Mouse (Mus musculus) CH12.LX (cell line): ENCODE results near the gene Mroh2a.

Experiments used
- CHD1 ChIP-seq: IDR thresholded peaks from 2 replicates; pipeline ENCODE4 v1.6.1; 2012; ENCODE audit warnings: low read depth, low read length, improper control_type of control experiment, inconsistent platforms
- CTCF ChIP-seq, 2 experiments: IDR thresholded peaks in 1 of 2; conservative IDR thresholded peaks in 1 of 2; 2 replicates each; pipeline ENCODE4 v1.5.1; 2011 to 2012; ENCODE audit warnings: low read depth in 2 of 2, low read length in 2 of 2, improper control_type of control experiment in 1 of 2, inconsistent platforms in 1 of 2, mild to moderate bottlenecking in 1 of 2, moderate library complexity in 1 of 2
- E2F4 ChIP-seq: IDR thresholded peaks from 2 replicates; pipeline ENCODE4 v1.6.1; 2011; ENCODE audit warnings: low read depth, low read length, improper control_type of control experiment; ENCODE audit not compliant: insufficient replicate concordance
- EP300 ChIP-seq: IDR thresholded peaks from 2 replicates; pipeline ENCODE4 v1.6.1; 2011; ENCODE audit warnings: low read length, improper control_type of control experiment
- JUND ChIP-seq: conservative IDR thresholded peaks from 2 replicates; pipeline ENCODE4 v1.6.1; 2011; ENCODE audit warnings: low read depth, low read length, improper control_type of control experiment
- MAX ChIP-seq: IDR thresholded peaks from 2 replicates; pipeline ENCODE4 v1.6.1; 2011; ENCODE audit warnings: low read length, improper control_type of control experiment
- POLR2A ChIP-seq: IDR thresholded peaks from 2 replicates; pipeline ENCODE4 v1.6.1; 2011; ENCODE audit warnings: low read depth, mild to moderate bottlenecking, improper control_type of control experiment, low read length
- POLR2AphosphoS2 ChIP-seq: IDR thresholded peaks from 2 replicates; pipeline ENCODE4 v1.6.1; 2011; ENCODE audit warnings: low read depth, low read length, improper control_type of control experiment
- SMC3 ChIP-seq: IDR thresholded peaks from 2 replicates; pipeline ENCODE4 v1.6.1; 2011; ENCODE audit warnings: low read depth, low read length, improper control_type of control experiment
- TCF12 ChIP-seq: IDR thresholded peaks from 2 replicates; pipeline ENCODE4 v1.6.1; 2014; ENCODE audit warnings: low read depth, mild to moderate bottlenecking, inconsistent platforms, low read length, improper control_type of control experiment
- ZKSCAN1 ChIP-seq: IDR thresholded peaks from 2 replicates; pipeline ENCODE4 v1.6.1; 2012; ENCODE audit warnings: low read depth, inconsistent platforms, low read length, improper control_type of control experiment, borderline replicate concordance
- ZMIZ1 ChIP-seq: IDR thresholded peaks from 2 replicates; pipeline ENCODE4 v1.6.1; 2012; ENCODE audit warnings: low read depth, mild to moderate bottlenecking, inconsistent platforms, low read length, improper control_type of control experiment

- TF ChIP-seq CTCF (conservative IDR thresholded peaks at IDR 0.05 in 1 of 2, IDR thresholded peaks at IDR 0.05 in 1 of 2; ENCODE audit: low read depth in 2 of 2, low read length in 2 of 2) (no peak), POLR2A (no peak), CHD1 (no peak), MAX (no peak), SMC3 (no peak), JUND (no peak), POLR2AphosphoS2 (no peak), TCF12 (no peak), EP300 (no peak), E2F4 (no peak), ZKSCAN1 (no peak), ZMIZ1 (no peak)
Observed at GRCm38 (mm10) chr1:88266123-88266522, 39.3 kb downstream of the Mroh2a start.
